In genomic region chr19:18671056-18671741, GRCm38 (mm10) we compare ENCODE assay signal across 8 mouse cellular contexts. TPM values are rescaled to one million over a fixed set of nuclear protein-coding genes. Genes with fewer than 3 reads are reported as not detected.
DNase-seq lines count a peak whose midpoint lies in the region; ATAC-seq and TF ChIP-seq lines count a peak whose summit lies in the region.

No protein-coding gene starts in this region.

- peaks cover 9% of the 10 kb centered on the region; the same call in 1 of the 2 replicates for H3K79me2 ChIP-seq in liver, adult 2 months (ENCODE audit: control insufficient read depth, insufficient read depth, low read length)

- H3K9me3 ChIP-seq in kidney, embryonic 16.5 days (ENCODE audit: low read length) = no peaks in the 10 kb centered on the region

- H3K36me3 ChIP-seq in kidney, embryonic 16.5 days (ENCODE audit: insufficient read depth, low read length) = no peaks in the 10 kb centered on the region
- no peaks in the 10 kb centered on the region for H3K36me3 ChIP-seq in liver, adult 2 months (ENCODE audit: control insufficient read depth, insufficient read depth, low read length)

- H3K4me2 ChIP-seq in kidney, embryonic 16.5 days (replicated peaks; ENCODE audit: low read depth, low read length) = peak overlapping the region; percentile 86

- peak; percentile 33 for ATAC-seq in granulocyte monocyte progenitor cell, adult 5-6 weeks (replicated peaks; ENCODE audit: poor library complexity, severe bottlenecking)
- peak; percentile 77 for ATAC-seq in kidney, embryonic 16.5 days (ENCODE audit: low FRiP score, low TSS enrichment)

- under 1% methylated on average over 59 of the region's 64 CpGs for WGBS in kidney, embryonic 16.5 days
- WGBS in liver, adult 2 months = under 1% methylated on average over 64 of the region's 64 CpGs

- peak overlapping the region; percentile 91 for H3K4me3 ChIP-seq in kidney, embryonic 16.5 days (ENCODE audit: low read length)
- peak overlapping the region; percentile 99 for H3K4me3 ChIP-seq in liver, adult 2 months (ENCODE audit: insufficient read depth, low read depth, low read length)

- H3K27me3 ChIP-seq in kidney, embryonic 16.5 days (ENCODE audit: insufficient read depth, low read length) = no peaks in the 10 kb centered on the region
- H3K27me3 ChIP-seq in liver, adult 2 months (ENCODE audit: control insufficient read depth, insufficient read depth, low read length) = no peaks in the 10 kb centered on the region

- peak; percentile 59 for DNase-seq in 3T3-L1 (ENCODE audit: low read depth, low spot score)
- DNase-seq in adipocyte (ENCODE audit: low spot score) = peak; percentile 60
- peak; percentile 46 for DNase-seq in embryo, embryonic 10.5 days (ENCODE audit: low spot score)
- DNase-seq in liver, adult 2 months (ENCODE audit: extremely low read depth, low read depth, low spot score) = peak; percentile 37
- DNase-seq in natural killer cell, adult 2 months (ENCODE audit: low spot score in 2 of 2) = peak; percentile 22 to 32
- peak; percentile 9 for DNase-seq in telencephalon, adult 2 months (ENCODE audit: low read depth, low spot score)

- H3K9ac ChIP-seq in kidney, embryonic 16.5 days (replicated peaks; ENCODE audit: low read length) = peak overlapping the region; percentile 92
- H3K9ac ChIP-seq in liver, adult 2 months (ENCODE audit: low read depth, low read length) = peak overlapping the region; percentile 92

- H3K27ac ChIP-seq in kidney, embryonic 16.5 days (ENCODE audit: low read length) = peak overlapping the region; percentile 88
- H3K27ac ChIP-seq in liver, adult 2 months (replicated peaks; ENCODE audit: insufficient read depth, low read depth, low read length) = peak overlapping the region; percentile 64

- no peak for TF ChIP-seq CTCF in liver, adult 2 months (IDR thresholded peaks at IDR 0.05; ENCODE audit: low read depth, low read length)

- peaks cover 29% of the 10 kb centered on the region for H3K4me1 ChIP-seq in kidney, embryonic 16.5 days (ENCODE audit: insufficient read depth, low read length)
- peaks cover 7% of the 10 kb centered on the region for H3K4me1 ChIP-seq in liver, adult 2 months (ENCODE audit: control insufficient read depth, insufficient read depth, low read length)

- no peak for TF ChIP-seq POLR2A in liver, adult 2 months (IDR thresholded peaks at IDR 0.05; ENCODE audit: extremely low read depth, insufficient read depth, low read length)

RNA-seq across cellular contexts. Expression of gene Carnmt1, which starts 0.6 kb away (rescaled TPM):
- total RNA-seq in granulocyte monocyte progenitor cell, adult 5-6 weeks (2014; fragmentation: Nextera tagmentation) = 22.6 and 29.8 TPM in 2 replicates
- total RNA-seq in granulocyte monocyte progenitor cell, adult 5-6 weeks (2017) = 24.1 and 58.0 TPM in 2 replicates
- 24.0 and 26.0 TPM in 2 replicates for polyA plus RNA-seq in kidney, embryonic 16.5 days (2015; fragmentation: Nextera tagmentation; extraction: Ambion mirVana)
- total RNA-seq in liver, adult 2 months (2014; rRNA removed) = 10.9 and 11.9 TPM in 2 replicates
- 4.7 and 5.4 TPM in 2 replicates for polyA plus RNA-seq in liver, adult 2 months (2012; rRNA removed)

RNA-seq across cellular contexts. Expression of gene Nmrk1, which starts 39.4 kb away (rescaled TPM):
- 6.6 and 14.9 TPM in 2 replicates for total RNA-seq in granulocyte monocyte progenitor cell, adult 5-6 weeks (2014; fragmentation: Nextera tagmentation)
- 2.0 and 15.9 TPM in 2 replicates for total RNA-seq in granulocyte monocyte progenitor cell, adult 5-6 weeks (2017)
- 28.6 and 29.2 TPM in 2 replicates for polyA plus RNA-seq in kidney, embryonic 16.5 days (2015; fragmentation: Nextera tagmentation; extraction: Ambion mirVana)
- 32.2 and 47.4 TPM in 2 replicates for total RNA-seq in liver, adult 2 months (2014; rRNA removed)
- 12.6 and 21.9 TPM in 2 replicates for polyA plus RNA-seq in liver, adult 2 months (2012; rRNA removed)

RNA-seq across cellular contexts. Expression of gene Ostf1, which starts 39.6 kb away (rescaled TPM):
- 139 and 152 TPM in 2 replicates for total RNA-seq in granulocyte monocyte progenitor cell, adult 5-6 weeks (2014; fragmentation: Nextera tagmentation)
- total RNA-seq in granulocyte monocyte progenitor cell, adult 5-6 weeks (2017) = 208 and 230 TPM in 2 replicates
- polyA plus RNA-seq in kidney, embryonic 16.5 days (2015; fragmentation: Nextera tagmentation; extraction: Ambion mirVana) = 136 and 150 TPM in 2 replicates
- 42.5 and 53.0 TPM in 2 replicates for total RNA-seq in liver, adult 2 months (2014; rRNA removed)
- polyA plus RNA-seq in liver, adult 2 months (2012; rRNA removed) = 26.5 and 29.6 TPM in 2 replicates

RNA-seq across cellular contexts. Expression of gene D030056L22Rik, which starts 41.8 kb away (rescaled TPM):
- 15.9 and 28.7 TPM in 2 replicates for total RNA-seq in granulocyte monocyte progenitor cell, adult 5-6 weeks (2014; fragmentation: Nextera tagmentation)
- total RNA-seq in granulocyte monocyte progenitor cell, adult 5-6 weeks (2017) = 18.8 and 20.1 TPM in 2 replicates
- 30.4 and 30.5 TPM in 2 replicates for polyA plus RNA-seq in kidney, embryonic 16.5 days (2015; fragmentation: Nextera tagmentation; extraction: Ambion mirVana)
- 7.1 and 9.5 TPM in 2 replicates for total RNA-seq in liver, adult 2 months (2014; rRNA removed)
- polyA plus RNA-seq in liver, adult 2 months (2012; rRNA removed) = 5.0 and 5.7 TPM in 2 replicates

Comparison
In these comparisons a context has a peak if more than half of its experiments do, and no peak if none do; other contexts are left out.
1. Peak in every context shown above with its lines: DNase-seq, ATAC-seq, H3K4me3 ChIP-seq and H3K27ac ChIP-seq.
2. DNase-seq: peak in every context shown above with its lines; median percentile 60 in adipocyte; 59 in 3T3-L1; 46 in embryo, embryonic 10.5 days; 37 in liver, adult 2 months; 27 in natural killer cell, adult 2 months; 9 in telencephalon, adult 2 months.